Mouse (Mus musculus): ENCODE data around the gene Tlr12.

GRCm38 (mm10) chr4:128652584-128653298 lies 34.3 kb upstream of the Tlr12 start:
- TF ChIP-seq CTCF (IDR thresholded peaks at IDR 0.05; ENCODE audit: borderline replicate concordance, extremely low read depth, insufficient read depth, insufficient read length) = no peak
- no peak for TF ChIP-seq POLR2A (IDR thresholded peaks at IDR 0.05; ENCODE audit: borderline replicate concordance, extremely low read depth, insufficient read depth, insufficient read length, poor library complexity, severe bottlenecking)
